Comparison of ENCODE assay signal across 9 mouse cellular contexts in the genomic region with DNA sequence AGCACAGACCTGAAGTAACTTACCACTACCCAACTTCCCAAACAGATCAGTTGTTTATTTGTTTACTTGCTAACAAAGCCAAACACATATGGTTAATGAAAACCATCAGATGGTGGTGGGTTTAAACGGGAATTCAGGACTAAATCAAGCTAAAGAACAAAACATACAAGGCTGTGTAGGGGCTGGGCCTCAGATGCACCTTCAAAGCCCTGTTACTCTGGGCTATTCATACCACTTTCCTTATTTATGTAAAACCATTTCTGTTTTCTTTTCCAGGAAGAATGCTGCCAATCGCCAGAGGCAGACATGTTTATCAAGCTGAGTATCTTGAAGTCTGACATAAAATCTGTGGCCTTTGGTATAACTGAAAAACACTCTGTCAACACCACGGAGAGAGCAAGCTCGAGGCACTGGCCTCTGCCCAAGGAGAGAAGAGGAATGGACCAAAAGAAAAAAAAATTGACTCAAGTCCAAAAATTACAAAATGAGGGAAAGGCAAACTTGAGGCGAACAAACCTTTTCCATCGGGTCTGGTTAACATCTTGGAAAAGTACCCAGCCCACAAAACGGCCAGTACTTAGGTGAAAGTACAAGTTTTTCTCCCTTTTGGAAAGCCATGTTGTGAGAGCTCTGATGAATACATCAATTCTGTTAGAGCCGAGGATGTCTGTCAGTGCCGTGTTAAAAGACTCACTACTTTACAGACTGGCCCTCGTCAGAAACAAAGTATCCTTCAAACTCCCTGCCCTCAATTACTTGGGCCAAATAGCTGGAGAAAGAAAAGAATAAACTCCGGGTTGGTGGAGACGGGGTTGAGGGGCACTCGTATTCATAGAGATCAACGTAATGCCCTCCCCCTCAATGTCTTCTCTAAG.
DNase-seq lines count a peak whose midpoint lies in the region; ATAC-seq and TF ChIP-seq lines count a peak whose summit lies in the region.
"Had no signal": no experiment of that assay in that cellular context is flagged by ENCODE, and none has a peak within 500 bp of the region (broad histone marks: within the 10 kb centered on the region; RNA-seq: fewer than 3 reads in every experiment).

No protein-coding gene starts in this region.

- H3K9me3 ChIP-seq in embryonic facial prominence, embryonic 11.5 days (replicated peaks; ENCODE audit: control insufficient read depth, low read length) = no peaks in the 10 kb centered on the region
- no peaks in the 10 kb centered on the region for H3K9me3 ChIP-seq in forebrain, embryonic 16.5 days (ENCODE audit: control insufficient read depth, low read length)
- no peaks in the 10 kb centered on the region for H3K9me3 ChIP-seq in limb, embryonic 13.5 days

- H3K4me3 ChIP-seq in kidney, adult 2 months (ENCODE audit: insufficient read depth, low read depth, low read length) = no peak overlapping the region
- H3K4me3 ChIP-seq in embryonic facial prominence, embryonic 11.5 days (ENCODE audit: low read depth, low read length) = no peak overlapping the region
- no peak overlapping the region for H3K4me3 ChIP-seq in forebrain, embryonic 16.5 days (replicated peaks; ENCODE audit: low read length)
- no peak overlapping the region for H3K4me3 ChIP-seq in limb, embryonic 13.5 days

- no peaks in the 10 kb centered on the region for H3K36me3 ChIP-seq in kidney, adult 2 months (ENCODE audit: control insufficient read depth, insufficient read depth, low read length)
- no peaks in the 10 kb centered on the region for H3K36me3 ChIP-seq in embryonic facial prominence, embryonic 11.5 days (replicated peaks; ENCODE audit: control insufficient read depth, insufficient read depth, low read depth, low read length)
- no peaks in the 10 kb centered on the region for H3K36me3 ChIP-seq in forebrain, embryonic 16.5 days (ENCODE audit: control insufficient read depth, insufficient read depth)
- no peaks in the 10 kb centered on the region for H3K36me3 ChIP-seq in limb, embryonic 13.5 days

- H3K27ac ChIP-seq in kidney, adult 2 months (ENCODE audit: insufficient read depth, low read depth, low read length) = no peak overlapping the region
- peak overlapping the region; percentile 41; the same call in 1 of the 2 replicates for H3K27ac ChIP-seq in embryonic facial prominence, embryonic 11.5 days (replicated peaks; ENCODE audit: low read depth, low read length)
- no peak overlapping the region for H3K27ac ChIP-seq in forebrain, embryonic 16.5 days (ENCODE audit: low read length)
- H3K27ac ChIP-seq in limb, embryonic 13.5 days = peak overlapping the region; percentile 87

- no peaks in the 10 kb centered on the region for H3K27me3 ChIP-seq in kidney, adult 2 months (replicated peaks; ENCODE audit: control insufficient read depth, insufficient read depth, low read length)
- H3K27me3 ChIP-seq in embryonic facial prominence, embryonic 11.5 days (ENCODE audit: control insufficient read depth, insufficient read depth, low read length) = no peaks in the 10 kb centered on the region
- no peaks in the 10 kb centered on the region for H3K27me3 ChIP-seq in forebrain, embryonic 16.5 days (replicated peaks; ENCODE audit: control insufficient read depth, insufficient read depth, low read length)
- H3K27me3 ChIP-seq in limb, embryonic 13.5 days = 0 out of 2 replicates have a peak, but pooled peaks cover 14% of the 10 kb centered on the region

- no peak for TF ChIP-seq CTCF in kidney, adult 2 months (conservative IDR thresholded peaks at IDR 0.05; ENCODE audit: insufficient read depth, insufficient read length, low read depth, low read length)

- H3K4me1 ChIP-seq in kidney, adult 2 months (ENCODE audit: control insufficient read depth, insufficient read depth, low read length) = no peaks in the 10 kb centered on the region
- no peaks in the 10 kb centered on the region for H3K4me1 ChIP-seq in embryonic facial prominence, embryonic 11.5 days (ENCODE audit: control insufficient read depth, insufficient read depth, low read length)
- no peaks in the 10 kb centered on the region for H3K4me1 ChIP-seq in forebrain, embryonic 16.5 days (replicated peaks; ENCODE audit: control insufficient read depth, insufficient read depth, low read length)
- H3K4me1 ChIP-seq in limb, embryonic 13.5 days = peaks cover 27% of the 10 kb centered on the region

- H3K4me2 ChIP-seq in embryonic facial prominence, embryonic 11.5 days (ENCODE audit: low read depth, low read length) = no peak overlapping the region
- H3K4me2 ChIP-seq in forebrain, embryonic 16.5 days (ENCODE audit: low read length) = no peak overlapping the region
- H3K4me2 ChIP-seq in limb, embryonic 13.5 days (replicated peaks) = no peak overlapping the region; the same call in 1 of the 2 replicates

- no peak overlapping the region for H3K9ac ChIP-seq in embryonic facial prominence, embryonic 11.5 days (replicated peaks; ENCODE audit: low read length)
- no peak overlapping the region for H3K9ac ChIP-seq in forebrain, embryonic 16.5 days (replicated peaks; ENCODE audit: low read depth, low read length)
- H3K9ac ChIP-seq in limb, embryonic 13.5 days = no peak overlapping the region

- WGBS in kidney, adult 2 months = 68% methylated on average over 14 of the region's 14 CpGs
- 65% methylated on average over 14 of the region's 14 CpGs for WGBS in embryonic facial prominence, embryonic 11.5 days
- 18% methylated on average over 14 of the region's 14 CpGs for WGBS in forebrain, embryonic 16.5 days
- WGBS in limb, embryonic 13.5 days = 56% methylated on average over 14 of the region's 14 CpGs

- no peak for TF ChIP-seq POLR2A in kidney, adult 2 months (IDR thresholded peaks at IDR 0.05; ENCODE audit: low read depth, low read length)

- DNase-seq in kidney, adult 2 months = peak; percentile 31
- no peak for DNase-seq in kidney, adult 8-10 months
- no peak for DNase-seq in embryonic facial prominence, embryonic 11.5 days (ENCODE audit: low spot score)
- no peak for DNase-seq in ovary, postnatal 36 days (ENCODE audit: low spot score)
- DNase-seq in embryo, embryonic 10.5 days (ENCODE audit: low spot score) = no peak
- DNase-seq: cerebellum, postnatal 25 days had no signal

- ATAC-seq in embryonic facial prominence, embryonic 11.5 days (replicated peaks; ENCODE audit: insufficient number of reproducible peaks, low FRiP score, low TSS enrichment, low read depth) = no peak
- peak; percentile 74 for ATAC-seq in forebrain, embryonic 16.5 days
- ATAC-seq in limb, embryonic 13.5 days (ENCODE audit: low FRiP score, low read depth) = no peak
- ATAC-seq in activated CD4-positive, CD25-positive, alpha-beta regulatory T cell, adult 4 months = no peak

Comparison
In these comparisons a context has a peak if more than half of its experiments do, and no peak if none do; other contexts are left out.
1. H3K27ac ChIP-seq: peak in embryonic facial prominence, embryonic 11.5 days (single experiment) and limb, embryonic 13.5 days (single experiment); none in kidney, adult 2 months (single experiment) and forebrain, embryonic 16.5 days (single experiment).